Mouse (Mus musculus): ENCODE measurements around the gene Cdk2.
A peak's percentile ranks its signal among the peaks of the same experiment; 100 is the strongest.

- TF ChIP-seq EP300 (IDR thresholded peaks at IDR 0.05; ENCODE audit: insufficient read depth, low read depth, low read length) (no peak), POLR2A (IDR thresholded peaks at IDR 0.05; ENCODE audit: insufficient read depth, low read depth, low read length) (no peak), CTCF (IDR thresholded peaks at IDR 0.05) (peak; percentile 94)
Measured at GRCm38 (mm10) chr10:128674469-128675008, 30.3 kb downstream of the Cdk2 start.

Data from heart, adult 2 months (tissue).